Mouse (Mus musculus): Measurements from ENCODE around the gene Tktl2. TPM values are rescaled to one million over a fixed set of nuclear protein-coding genes. Genes with fewer than 3 reads are reported as not detected.

Tktl2 gene
- polyA plus RNA-seq, 1 experiment from 2014 or later, result not detected

- WGBS, result 37% methylated on average over 4 of the region's 4 CpGs
- peak; percentile 25 for DNase-seq (ENCODE audit: low spot score)
Observed at GRCm38 (mm10) chr8:66496998-66497577, 14.5 kb upstream of the Tktl2 start.

DNA sequence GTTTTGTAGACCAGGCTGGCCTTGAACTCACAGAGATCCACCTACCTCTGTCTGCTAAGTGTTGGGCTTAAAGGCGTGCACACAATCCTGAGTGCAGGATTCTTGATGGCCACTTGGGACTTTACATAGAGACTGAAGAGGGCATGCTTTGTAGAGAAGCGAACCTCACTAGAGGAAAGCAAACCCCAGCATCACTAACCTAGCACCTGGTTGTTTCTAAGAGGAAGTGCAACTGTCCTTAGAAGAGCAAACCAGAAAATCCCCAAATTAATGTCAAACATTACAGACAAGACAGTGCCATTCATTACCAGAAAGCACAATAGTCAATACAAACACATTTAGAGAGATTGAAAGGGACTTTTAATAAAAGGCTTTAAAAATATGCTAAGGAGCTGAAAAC lies 8.2 kb upstream of the Tktl2 start:
- Histone ChIP-seq H3K27ac (replicated peaks; ENCODE audit: low read depth, low read length) (no peak overlapping the region), H3K4me1 (ENCODE audit: control insufficient read depth, insufficient read depth, low read length) (no peaks in the 10 kb centered on the region), H3K9me3 (ENCODE audit: control insufficient read depth, low read length) (no peaks in the 10 kb centered on the region), H3K9ac (ENCODE audit: low read length) (no peak overlapping the region), H3K27me3 (ENCODE audit: control insufficient read depth, insufficient read depth, low read length) (no peaks in the 10 kb centered on the region), H3K36me3 (ENCODE audit: control insufficient read depth, insufficient read depth, low read length) (no peaks in the 10 kb centered on the region), H3K4me3 (ENCODE audit: low read depth, low read length) (no peak overlapping the region), H3K4me2 (ENCODE audit: low read depth, severe bottlenecking) (no peak overlapping the region)
- DNase-seq (ENCODE audit: low spot score), result no peak
- no peak for ATAC-seq (ENCODE audit: insufficient number of reproducible peaks, low FRiP score, low TSS enrichment, low read depth)
- 75% methylated on average over 2 of the region's 2 CpGs for WGBS

More at GRCm38 (mm10) chr8:66496998-66497577, 14.5 kb upstream of the Tktl2 start:
- Histone ChIP-seq H3K4me1 (ENCODE audit: control insufficient read depth, insufficient read depth, low read length) (no peaks in the 10 kb centered on the region), H3K9me3 (ENCODE audit: control insufficient read depth, low read length) (no peaks in the 10 kb centered on the region), H3K27ac (replicated peaks; ENCODE audit: low read depth, low read length) (no peak overlapping the region), H3K36me3 (ENCODE audit: control insufficient read depth, insufficient read depth, low read length) (no peaks in the 10 kb centered on the region), H3K9ac (ENCODE audit: low read length) (no peak overlapping the region), H3K4me2 (ENCODE audit: low read depth, severe bottlenecking) (no peak overlapping the region), H3K27me3 (ENCODE audit: control insufficient read depth, insufficient read depth, low read length) (no peaks in the 10 kb centered on the region), H3K4me3 (ENCODE audit: low read depth, low read length) (no peak overlapping the region)
- ATAC-seq (ENCODE audit: insufficient number of reproducible peaks, low FRiP score, low TSS enrichment, low read depth), result no peak

- Histone ChIP-seq H3K9ac (ENCODE audit: low read length) (no peak overlapping the region), H3K9me3 (ENCODE audit: control insufficient read depth, low read length) (no peaks in the 10 kb centered on the region), H3K4me2 (ENCODE audit: low read depth, severe bottlenecking) (no peak overlapping the region), H3K36me3 (ENCODE audit: control insufficient read depth, insufficient read depth, low read length) (no peaks in the 10 kb centered on the region), H3K27me3 (ENCODE audit: control insufficient read depth, insufficient read depth, low read length) (no peaks in the 10 kb centered on the region), H3K4me3 (ENCODE audit: low read depth, low read length) (no peak overlapping the region), H3K27ac (replicated peaks; ENCODE audit: low read depth, low read length) (no peak overlapping the region), H3K4me1 (ENCODE audit: control insufficient read depth, insufficient read depth, low read length) (no peaks in the 10 kb centered on the region)
- ATAC-seq (ENCODE audit: insufficient number of reproducible peaks, low FRiP score, low TSS enrichment, low read depth) (no peak), DNase-seq (ENCODE audit: low spot score) (no peak)
- 84% methylated on average over 2 of the region's 2 CpGs for WGBS
Observed at GRCm38 (mm10) chr8:66519149-66519548, 7.6 kb downstream of the Tktl2 start.

DNA sequence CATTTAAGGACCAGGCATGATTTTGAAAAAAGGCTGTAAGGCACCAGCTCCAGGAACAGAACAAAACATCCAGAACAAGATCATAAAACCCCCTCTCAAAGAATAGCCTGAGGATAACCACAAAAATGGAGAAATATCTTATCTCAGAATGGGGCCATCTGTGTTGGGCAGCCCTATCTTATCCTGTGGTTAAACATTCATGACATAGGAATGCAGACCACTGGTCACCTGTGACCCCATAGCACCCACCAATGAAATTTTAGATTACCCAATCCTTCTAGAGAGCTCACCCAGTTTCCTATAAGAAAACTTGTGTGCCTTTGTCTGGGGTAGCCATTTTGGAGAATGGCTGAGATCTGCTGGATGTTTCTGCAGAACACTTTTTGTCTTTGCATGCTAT lies 9.0 kb downstream of the Tktl2 start:
- H3K36me3 ChIP-seq (ENCODE audit: control insufficient read depth, insufficient read depth, low read length), result no peaks in the 10 kb centered on the region
- ATAC-seq (ENCODE audit: insufficient number of reproducible peaks, low FRiP score, low TSS enrichment, low read depth) (no peak), DNase-seq (ENCODE audit: low spot score) (no peak)
- no peak overlapping the region for H3K9ac ChIP-seq (ENCODE audit: low read length)
- H3K9me3 ChIP-seq (ENCODE audit: control insufficient read depth, low read length), result no peaks in the 10 kb centered on the region
- no peak overlapping the region for H3K4me2 ChIP-seq (ENCODE audit: low read depth, severe bottlenecking)
- H3K4me3 ChIP-seq (ENCODE audit: low read depth, low read length), result no peak overlapping the region
- no peaks in the 10 kb centered on the region for H3K4me1 ChIP-seq (ENCODE audit: control insufficient read depth, insufficient read depth, low read length)
- H3K27ac ChIP-seq (replicated peaks; ENCODE audit: low read depth, low read length), result no peak overlapping the region
- no peaks in the 10 kb centered on the region for H3K27me3 ChIP-seq (ENCODE audit: control insufficient read depth, insufficient read depth, low read length)

GRCm38 (mm10) chr8:66550092-66550491 lies 38.5 kb downstream of the Tktl2 start:
- no peaks in the 10 kb centered on the region for H3K36me3 ChIP-seq (ENCODE audit: control insufficient read depth, insufficient read depth, low read length)
- H3K27ac ChIP-seq (replicated peaks; ENCODE audit: low read depth, low read length), result no peak overlapping the region
- H3K27me3 ChIP-seq (ENCODE audit: control insufficient read depth, insufficient read depth, low read length), result no peaks in the 10 kb centered on the region
- DNase-seq (ENCODE audit: low spot score), result peak; percentile 22
- H3K4me1 ChIP-seq (ENCODE audit: control insufficient read depth, insufficient read depth, low read length), result no peaks in the 10 kb centered on the region
- H3K4me2 ChIP-seq (ENCODE audit: low read depth, severe bottlenecking), result no peak overlapping the region
- no peak overlapping the region for H3K9ac ChIP-seq (ENCODE audit: low read length)
- no peak for ATAC-seq (ENCODE audit: insufficient number of reproducible peaks, low FRiP score, low TSS enrichment, low read depth)
- 13% methylated on average over 7 of the region's 7 CpGs for WGBS
- H3K9me3 ChIP-seq (ENCODE audit: control insufficient read depth, low read length), result no peaks in the 10 kb centered on the region
- H3K4me3 ChIP-seq (ENCODE audit: low read depth, low read length), result no peak overlapping the region

Other genes starting within 250 kb of the Tktl2 start
- gene Tma16, start 25.2 kb upstream of the Tktl2 start, polyA plus RNA-seq (2014; fragmentation: Nextera tagmentation; extraction: Ambion mirVana), result 18.5 and 19.0 TPM in 2 replicates
- gene Npy5r, start 176.4 kb downstream of the Tktl2 start, polyA plus RNA-seq (2014; fragmentation: Nextera tagmentation; extraction: Ambion mirVana), result 0.07 TPM in 1 of 2 replicates, not detected in the other
- gene Npy1r, start 185.4 kb downstream of the Tktl2 start, polyA plus RNA-seq (2014; fragmentation: Nextera tagmentation; extraction: Ambion mirVana), result 0.35 and 0.64 TPM in 2 replicates

Data from limb, embryonic 11.5 days (tissue).